Mouse (Mus musculus): ENCODE measurements around the gene Flt3l. TPM values are rescaled to one million over a fixed set of nuclear protein-coding genes. Genes with fewer than 3 reads are reported as not detected.

Flt3l gene
- polyA plus RNA-seq, 1 experiment from 2014 or later, result 9.7 TPM

DNA sequence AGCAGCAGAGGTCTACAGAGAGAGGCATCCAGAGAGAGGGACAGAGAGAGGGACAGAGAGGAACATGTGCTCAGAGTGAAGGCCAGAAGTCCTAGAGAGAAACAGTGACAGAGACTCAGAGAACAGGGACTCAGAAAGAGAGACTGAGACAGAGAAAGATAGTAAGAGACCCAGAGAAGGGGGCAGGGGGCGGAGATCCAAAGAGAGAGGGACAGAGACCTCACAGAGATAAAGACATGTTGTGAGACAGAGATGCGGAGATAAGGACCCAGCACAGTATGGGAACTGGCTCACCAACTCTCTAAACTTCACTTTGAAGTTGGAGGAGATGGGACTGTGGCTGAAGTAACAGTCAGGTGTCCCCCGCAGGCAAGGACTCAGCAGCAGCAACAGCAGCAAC, 862 bp downstream of the Flt3l start:
- Histone ChIP-seq H3K27ac (ENCODE audit: low read depth, low read length) (peak overlapping the region; percentile 89), H3K4me2 (peak overlapping the region; percentile 86), H3K4me3 (ENCODE audit: low read depth, low read length) (peak overlapping the region; percentile 69), H3K4me1 (replicated peaks; ENCODE audit: control insufficient read depth, insufficient read depth, low read length) (peaks cover 36% of the 10 kb centered on the region), H3K9ac (ENCODE audit: low read depth, low read length) (peak overlapping the region; percentile 74), H3K9me3 (ENCODE audit: control insufficient read depth, low read length) (no peaks in the 10 kb centered on the region), H3K27me3 (replicated peaks; ENCODE audit: control insufficient read depth, insufficient read depth, low read length) (no peaks in the 10 kb centered on the region), H3K36me3 (ENCODE audit: control insufficient read depth, insufficient read depth, low read length) (no peaks in the 10 kb centered on the region)
- DNase-seq (ENCODE audit: low spot score), result no peak
- 36% methylated on average over 3 of the region's 3 CpGs for WGBS
- no peak; the same call in 1 of the 2 replicates for ATAC-seq (replicated peaks; ENCODE audit: low FRiP score)

DNA sequence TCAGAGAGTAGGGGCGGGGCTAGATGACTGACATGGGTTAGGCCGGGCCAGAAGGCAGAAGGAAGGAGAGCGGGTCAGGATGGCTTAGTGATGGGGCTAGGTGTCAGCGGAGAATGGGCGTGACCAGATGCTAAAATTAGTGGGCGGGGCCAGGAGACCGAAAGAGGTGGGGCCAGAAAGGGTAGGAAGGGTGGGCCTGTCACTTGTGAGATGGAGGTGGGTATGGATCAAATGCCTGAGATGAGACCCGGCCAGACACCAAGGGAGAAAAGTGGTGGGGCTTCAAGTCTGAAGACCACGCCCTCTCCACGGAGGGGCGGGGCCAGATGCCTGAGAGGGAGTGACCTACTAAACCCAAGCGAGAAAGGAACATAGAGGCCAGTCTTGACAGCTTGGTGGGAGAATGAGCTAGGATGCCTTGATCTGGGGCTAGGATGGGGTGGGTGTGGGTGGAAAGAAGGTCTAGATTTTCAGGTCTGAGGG, 1.6 kb downstream of the Flt3l start:
- Histone ChIP-seq H3K36me3 (ENCODE audit: control insufficient read depth, insufficient read depth, low read length) (no peaks in the 10 kb centered on the region), H3K9ac (ENCODE audit: low read depth, low read length) (peak overlapping the region; percentile 74), H3K9me3 (ENCODE audit: control insufficient read depth, low read length) (no peaks in the 10 kb centered on the region), H3K27ac (ENCODE audit: low read depth, low read length) (peak overlapping the region; percentile 89), H3K4me2 (peak overlapping the region; percentile 86), H3K4me1 (replicated peaks; ENCODE audit: control insufficient read depth, insufficient read depth, low read length) (peaks cover 44% of the 10 kb centered on the region), H3K27me3 (replicated peaks; ENCODE audit: control insufficient read depth, insufficient read depth, low read length) (no peaks in the 10 kb centered on the region), H3K4me3 (ENCODE audit: low read depth, low read length) (peak overlapping the region; percentile 69)
- WGBS, result 5% methylated on average over 12 of the region's 12 CpGs
- ATAC-seq (replicated peaks; ENCODE audit: low FRiP score), result peak; percentile 53
- DNase-seq (ENCODE audit: low spot score), result no peak

DNA sequence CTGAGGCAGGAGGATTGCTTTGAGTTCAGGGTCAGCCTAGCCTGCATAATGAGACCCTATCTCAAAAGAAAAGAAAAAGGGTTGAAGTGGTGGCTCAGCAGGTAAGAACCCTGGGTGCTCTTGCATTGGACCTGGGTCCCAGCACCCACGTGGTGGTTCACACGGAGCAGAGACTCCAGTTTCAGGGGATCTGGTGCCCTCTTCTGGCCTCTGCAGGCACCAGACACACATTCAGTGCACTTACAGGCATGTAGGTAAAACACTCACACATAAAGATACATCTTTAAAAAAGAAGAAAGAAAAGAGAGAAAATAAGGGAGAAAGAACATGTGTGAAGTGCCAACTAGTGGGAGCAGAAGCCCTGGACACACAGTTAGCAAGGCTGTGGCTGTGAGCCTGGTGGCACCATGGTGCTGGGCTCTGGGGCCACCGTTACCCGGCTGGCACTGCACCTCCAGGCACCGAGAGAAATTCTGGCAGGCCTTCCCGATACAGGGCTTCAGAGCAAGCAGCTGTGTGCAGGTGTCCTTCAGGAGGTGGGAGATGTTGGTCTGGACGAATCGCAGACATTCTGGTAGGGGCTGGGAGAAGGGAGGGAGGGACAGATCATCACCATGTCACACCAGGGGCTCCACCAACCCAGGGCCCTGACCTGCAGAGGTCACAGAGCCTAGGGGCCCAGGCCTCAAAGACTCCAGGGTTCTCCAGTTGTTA, 2.6 kb downstream of the Flt3l start:
- Histone ChIP-seq H3K27me3 (replicated peaks; ENCODE audit: control insufficient read depth, insufficient read depth, low read length) (no peaks in the 10 kb centered on the region), H3K4me3 (ENCODE audit: low read depth, low read length) (no peak overlapping the region), H3K4me2 (no peak overlapping the region), H3K27ac (ENCODE audit: low read depth, low read length) (no peak overlapping the region), H3K4me1 (replicated peaks; ENCODE audit: control insufficient read depth, insufficient read depth, low read length) (peaks cover 41% of the 10 kb centered on the region), H3K36me3 (ENCODE audit: control insufficient read depth, insufficient read depth, low read length) (no peaks in the 10 kb centered on the region), H3K9me3 (ENCODE audit: control insufficient read depth, low read length) (no peaks in the 10 kb centered on the region), H3K9ac (ENCODE audit: low read depth, low read length) (peak overlapping the region; percentile 15; the same call in 1 of the 2 replicates)
- DNase-seq (ENCODE audit: low spot score) (no peak), ATAC-seq (replicated peaks; ENCODE audit: low FRiP score) (no peak)
- WGBS, result 77% methylated on average over 8 of the region's 8 CpGs

DNA sequence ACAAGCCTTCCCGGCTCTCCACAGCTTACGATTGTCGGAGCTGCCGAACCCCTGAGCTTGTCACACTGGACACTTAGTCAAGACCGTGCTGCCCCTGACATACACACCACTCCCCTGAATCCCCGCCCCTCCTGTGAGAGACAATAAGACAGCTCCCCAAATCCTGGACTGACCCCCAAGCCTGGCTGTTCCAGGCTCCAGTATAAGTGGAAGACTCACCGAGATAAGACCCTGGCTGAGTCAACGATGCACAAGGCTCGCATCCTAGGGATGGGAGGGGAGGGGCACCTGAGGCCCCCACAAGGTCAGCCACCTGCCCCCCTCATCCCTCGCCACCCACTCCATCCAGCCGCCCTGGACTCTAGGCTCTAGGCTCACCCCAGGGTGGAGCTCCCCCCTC, 4.4 kb downstream of the Flt3l start:
- H3K9me3 ChIP-seq (ENCODE audit: control insufficient read depth, low read length), result no peaks in the 10 kb centered on the region
- H3K27ac ChIP-seq (ENCODE audit: low read depth, low read length), result no peak overlapping the region
- H3K4me3 ChIP-seq (ENCODE audit: low read depth, low read length), result no peak overlapping the region
- H3K4me1 ChIP-seq (replicated peaks; ENCODE audit: control insufficient read depth, insufficient read depth, low read length), result peaks cover 35% of the 10 kb centered on the region
- peak overlapping the region; percentile 22; the same call in 1 of the 2 replicates for H3K9ac ChIP-seq (ENCODE audit: low read depth, low read length)
- 74% methylated on average over 11 of the region's 11 CpGs for WGBS
- DNase-seq (ENCODE audit: low spot score) (no peak), ATAC-seq (replicated peaks; ENCODE audit: low FRiP score) (no peak)
- no peak overlapping the region; the same call in 1 of the 2 replicates for H3K4me2 ChIP-seq
- peaks cover 8% of the 10 kb centered on the region for H3K36me3 ChIP-seq (ENCODE audit: control insufficient read depth, insufficient read depth, low read length)
- H3K27me3 ChIP-seq (replicated peaks; ENCODE audit: control insufficient read depth, insufficient read depth, low read length), result no peaks in the 10 kb centered on the region

DNA sequence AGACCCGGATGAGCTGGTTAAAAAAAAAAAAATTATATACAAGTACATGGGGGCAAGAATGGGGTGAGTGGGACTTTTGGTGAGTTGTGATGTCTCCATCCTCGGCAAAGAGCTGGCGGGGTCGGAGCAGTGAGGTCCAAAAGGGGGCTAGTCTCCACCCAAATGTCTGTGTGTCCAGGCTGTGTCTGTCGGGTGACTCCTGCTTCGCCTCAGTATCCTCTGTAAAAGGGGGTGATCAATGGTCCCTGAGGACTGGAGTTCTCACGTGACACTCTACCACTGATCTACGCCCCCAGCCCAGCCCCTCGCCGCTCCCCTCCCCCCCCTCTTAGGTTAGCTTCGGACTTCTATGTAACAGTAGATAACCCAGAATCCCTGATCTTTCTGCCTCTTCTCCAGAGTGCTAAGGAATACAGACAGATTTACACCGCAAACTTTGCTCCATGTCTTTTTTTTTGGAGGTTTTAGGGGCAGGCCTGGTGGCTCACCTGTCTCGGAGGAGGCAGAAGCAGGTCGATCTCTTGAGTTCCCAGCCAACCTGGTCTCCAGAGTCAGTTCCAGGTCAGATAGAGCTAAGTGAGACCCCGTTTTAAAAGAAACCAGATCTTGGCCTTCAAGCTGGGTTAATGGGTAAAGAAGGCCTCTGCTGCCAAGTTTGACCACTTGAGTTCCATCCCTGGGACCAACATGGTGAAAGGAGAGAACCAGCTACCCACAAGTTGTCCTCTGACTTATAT, 6.3 kb downstream of the Flt3l start:
- Histone ChIP-seq H3K4me1 (replicated peaks; ENCODE audit: control insufficient read depth, insufficient read depth, low read length) (peaks cover 38% of the 10 kb centered on the region), H3K4me2 (peak overlapping the region; percentile 67), H3K27me3 (replicated peaks; ENCODE audit: control insufficient read depth, insufficient read depth, low read length) (no peaks in the 10 kb centered on the region), H3K9ac (ENCODE audit: low read depth, low read length) (peak overlapping the region; percentile 85), H3K27ac (ENCODE audit: low read depth, low read length) (peak overlapping the region; percentile 100), H3K4me3 (ENCODE audit: low read depth, low read length) (peak overlapping the region; percentile 99), H3K36me3 (ENCODE audit: control insufficient read depth, insufficient read depth, low read length) (peaks cover 25% of the 10 kb centered on the region), H3K9me3 (ENCODE audit: control insufficient read depth, low read length) (no peaks in the 10 kb centered on the region)
- DNase-seq (ENCODE audit: low spot score) (no peak), ATAC-seq (replicated peaks; ENCODE audit: low FRiP score) (no peak)
- 38% methylated on average over 15 of the region's 15 CpGs for WGBS

DNA sequence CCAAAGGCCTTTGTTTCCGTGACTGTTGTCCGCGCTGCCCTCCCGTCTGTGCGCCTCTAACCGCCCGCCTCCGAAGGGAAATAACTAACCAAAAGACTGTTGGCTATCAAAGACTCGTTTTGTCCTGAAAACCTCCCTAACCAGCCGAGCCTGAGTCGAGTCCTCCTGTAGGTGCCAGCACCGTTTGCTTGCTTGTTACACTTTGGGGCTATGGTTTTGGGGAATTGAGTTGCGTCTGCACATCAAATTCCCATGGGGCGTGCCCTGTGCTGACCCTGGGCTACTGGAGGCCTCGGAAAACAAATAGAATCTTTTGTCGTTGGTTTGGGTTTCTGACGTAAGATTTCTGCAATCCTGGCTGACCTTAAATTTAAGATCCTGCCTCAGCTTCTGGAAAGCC, 6.9 kb downstream of the Flt3l start:
- Histone ChIP-seq H3K27me3 (replicated peaks; ENCODE audit: control insufficient read depth, insufficient read depth, low read length) (no peaks in the 10 kb centered on the region), H3K9ac (ENCODE audit: low read depth, low read length) (peak overlapping the region; percentile 85), H3K4me2 (peak overlapping the region; percentile 67), H3K27ac (ENCODE audit: low read depth, low read length) (peak overlapping the region; percentile 100), H3K9me3 (ENCODE audit: control insufficient read depth, low read length) (no peaks in the 10 kb centered on the region), H3K36me3 (ENCODE audit: control insufficient read depth, insufficient read depth, low read length) (peaks cover 25% of the 10 kb centered on the region), H3K4me1 (replicated peaks; ENCODE audit: control insufficient read depth, insufficient read depth, low read length) (peaks cover 36% of the 10 kb centered on the region), H3K4me3 (ENCODE audit: low read depth, low read length) (peak overlapping the region; percentile 99)
- no peak for ATAC-seq (replicated peaks; ENCODE audit: low FRiP score)
- DNase-seq (ENCODE audit: low spot score), result no peak
- whole genome bisulfite sequencing, result under 1% methylated on average over 17 of the region's 17 CpGs

DNA sequence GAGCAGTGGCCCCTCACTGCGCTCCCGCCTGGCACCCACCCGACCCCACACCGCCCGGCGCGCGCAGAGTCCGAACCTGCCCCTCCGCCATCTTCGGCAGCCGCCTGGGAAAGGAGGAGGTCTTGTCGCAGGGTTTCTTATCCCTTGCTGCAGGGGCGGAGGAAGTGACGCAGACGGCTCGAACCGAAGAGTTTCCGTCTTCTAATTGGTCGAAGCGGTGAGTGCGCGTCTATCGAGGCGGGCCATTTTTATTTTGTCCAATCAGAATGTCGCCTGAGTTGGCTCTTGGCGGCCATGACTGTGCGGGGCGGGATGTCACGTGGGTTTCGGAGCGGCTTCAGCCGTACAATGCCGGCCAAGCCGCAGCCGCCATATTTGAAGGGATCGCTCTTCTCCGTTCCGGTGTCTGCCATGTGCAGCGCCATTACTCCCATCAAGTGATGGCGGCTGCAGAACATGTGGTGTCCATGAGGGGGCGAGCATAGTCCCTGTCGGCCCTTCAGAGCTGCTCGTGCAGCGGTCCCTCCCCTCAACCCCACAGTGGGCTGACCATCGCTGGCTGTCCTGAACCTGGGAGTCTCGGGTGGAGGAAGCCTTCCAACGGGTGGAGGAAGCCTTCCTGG, 7.5 kb downstream of the Flt3l start, which contains the start of gene Rpl13a:
Gene Rpl13a (minus strand): TSS at position 138 of the 623 bp plus-strand sequence.
- peaks cover 32% of the 10 kb centered on the region for H3K4me1 ChIP-seq (replicated peaks; ENCODE audit: control insufficient read depth, insufficient read depth, low read length)
- DNase-seq (ENCODE audit: low spot score) (peak; percentile 92), ATAC-seq (replicated peaks; ENCODE audit: low FRiP score) (peak; percentile 82)
- no peaks in the 10 kb centered on the region for H3K9me3 ChIP-seq (ENCODE audit: control insufficient read depth, low read length)
- peak within 1 kb of the TSS; percentile 100 for H3K27ac ChIP-seq (ENCODE audit: low read depth, low read length)
- WGBS, result under 1% methylated on average over 48 of the region's 48 CpGs
- peak within 1 kb of the TSS; percentile 97 for H3K4me2 ChIP-seq
- no peaks in the 10 kb centered on the region for H3K27me3 ChIP-seq (replicated peaks; ENCODE audit: control insufficient read depth, insufficient read depth, low read length)
- H3K9ac ChIP-seq (ENCODE audit: low read depth, low read length), result peak within 1 kb of the TSS; percentile 100
- peaks cover 25% of the 10 kb centered on the region for H3K36me3 ChIP-seq (ENCODE audit: control insufficient read depth, insufficient read depth, low read length)
- peak within 1 kb of the TSS; percentile 99 for H3K4me3 ChIP-seq (ENCODE audit: low read depth, low read length)

DNA sequence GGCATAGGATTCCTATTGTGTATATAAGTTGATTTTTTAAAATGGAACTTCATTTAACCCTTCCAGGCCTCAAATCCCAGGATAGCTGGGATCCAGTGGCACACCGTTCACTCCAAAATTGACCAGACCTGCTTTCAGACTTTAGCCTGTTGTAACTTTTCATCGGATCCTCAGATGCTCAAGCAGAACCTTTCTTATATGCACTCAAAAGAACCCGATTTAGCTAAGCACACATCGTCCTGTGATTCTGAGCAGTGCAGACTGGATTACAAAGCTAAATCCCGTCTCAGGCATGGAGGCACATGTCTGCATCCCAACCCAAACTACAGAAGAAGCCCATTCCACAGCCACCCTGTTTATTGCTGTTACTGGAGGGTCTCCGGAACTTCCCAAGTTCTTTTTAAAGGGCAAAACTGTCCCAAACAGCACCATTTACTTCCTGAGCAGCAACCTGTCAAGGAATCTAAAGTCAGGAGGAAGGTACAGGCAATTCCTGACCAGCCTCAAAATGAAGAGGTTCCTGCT, 8.5 kb downstream of the Flt3l start:
- 0% methylated on average over 6 of the region's 6 CpGs for WGBS
- Histone ChIP-seq H3K4me1 (replicated peaks; ENCODE audit: control insufficient read depth, insufficient read depth, low read length) (peaks cover 37% of the 10 kb centered on the region), H3K9ac (ENCODE audit: low read depth, low read length) (peak overlapping the region; percentile 100), H3K27me3 (replicated peaks; ENCODE audit: control insufficient read depth, insufficient read depth, low read length) (no peaks in the 10 kb centered on the region), H3K4me2 (peak overlapping the region; percentile 97), H3K36me3 (ENCODE audit: control insufficient read depth, insufficient read depth, low read length) (peaks cover 30% of the 10 kb centered on the region), H3K9me3 (ENCODE audit: control insufficient read depth, low read length) (no peaks in the 10 kb centered on the region), H3K4me3 (ENCODE audit: low read depth, low read length) (peak overlapping the region; percentile 99), H3K27ac (ENCODE audit: low read depth, low read length) (peak overlapping the region; percentile 100)
- no peak for ATAC-seq (replicated peaks; ENCODE audit: low FRiP score)
- no peak for DNase-seq (ENCODE audit: low spot score)
